ENCODE assay signal across 23 mouse cellular contexts in the genomic region with DNA sequence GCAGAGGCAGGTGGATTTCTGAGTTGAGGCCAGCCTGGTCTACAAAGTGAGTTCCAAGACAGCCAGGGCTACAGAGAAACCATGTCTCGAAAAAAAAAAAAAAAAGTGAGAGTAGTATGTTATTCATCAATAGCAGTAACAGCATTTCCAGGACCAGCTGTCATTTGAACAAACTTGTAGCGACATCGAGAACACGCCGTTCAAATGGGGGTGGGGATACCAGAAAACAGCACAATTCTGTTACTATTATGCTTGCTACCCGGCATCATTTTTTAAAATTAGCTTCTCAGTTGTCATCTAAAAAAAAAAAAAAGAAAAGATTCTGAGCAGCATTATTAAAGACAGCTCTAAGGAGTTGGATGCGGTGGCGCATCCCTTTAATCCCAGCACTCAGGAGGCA.
"Had no signal": no experiment of that assay in that cellular context is flagged by ENCODE, and none has a peak within 500 bp of the region (broad histone marks: within the 10 kb centered on the region; RNA-seq: fewer than 3 reads in every experiment).

No protein-coding gene starts in this region.

- DNase-seq: gastrocnemius, adult 2 months; gastrocnemius, postnatal 10 days; gastrocnemius, postnatal 25 days; heart, adult 2 months; heart, postnatal 10 days; heart, postnatal 4 days; kidney, adult 18-20 months; kidney, adult 9 months; kidney, postnatal 10 days; kidney, postnatal 25 days; kidney, postnatal 4 days; left cerebral cortex, postnatal 4 days had no signal

- H3K27ac ChIP-seq: gastrocnemius, adult 2 months; heart, adult 2 months; heart, embryonic 10.5 days; hindbrain, embryonic 10.5 days; hindbrain, embryonic 12.5 days; hindbrain, embryonic 14.5 days; intestine, embryonic 15.5 days; kidney, embryonic 15.5 days; limb, embryonic 13.5 days; limb, embryonic 15.5 days; liver, embryonic 12.5 days; liver, embryonic 14.5 days had no signal

- H3K4me3 ChIP-seq: gastrocnemius, adult 2 months; heart, adult 2 months; heart, embryonic 10.5 days; heart, embryonic 12.5 days; hindbrain, embryonic 10.5 days; hindbrain, embryonic 12.5 days; intestine, embryonic 15.5 days; kidney, embryonic 15.5 days; limb, embryonic 13.5 days; limb, embryonic 15.5 days; liver, embryonic 12.5 days had no signal
